Mouse (Mus musculus): Measurements from ENCODE around the gene Polr3g. TPM values are rescaled to one million over a fixed set of nuclear protein-coding genes. Genes with fewer than 3 reads are reported as not detected.
"Not testable (repeated sequence)": the region's sequence is repeated elsewhere in the genome, so short reads cannot be mapped to it uniquely, and the experiment has no call there.

Polr3g gene
- polyA plus RNA-seq, 1 experiment: 5.1 TPM

- no peak for DNase-seq (ENCODE audit: low read depth)
Measured at GRCm38 (mm10) chr13:81630566-81630965, 80.2 kb downstream of the Polr3g start.

- no peak for DNase-seq (ENCODE audit: low read depth)
Measured at GRCm38 (mm10) chr13:81629395-81629794, 81.4 kb downstream of the Polr3g start.

GRCm38 (mm10) chr13:81628631-81629190 lies 82.1 kb downstream of the Polr3g start:
- DNase-seq (ENCODE audit: low read depth): no peak

GRCm38 (mm10) chr13:81627861-81628260 lies 83.0 kb downstream of the Polr3g start:
- not testable (repeated sequence) for DNase-seq (ENCODE audit: low read depth)

Other genes starting within 250 kb of the Polr3g start
- gene Adgrv1, start 77.9 kb downstream of the Polr3g start, polyA plus RNA-seq (2012; rRNA removed): 0.45 and 0.56 TPM in 2 replicates
- gene Lysmd3, start 53.4 kb downstream of the Polr3g start, polyA plus RNA-seq (2012; rRNA removed): 3.3 and 4.8 TPM in 2 replicates
- gene Mblac2, start 328 bp upstream of the Polr3g start, polyA plus RNA-seq (2012; rRNA removed): 4.6 and 6.2 TPM in 2 replicates
- gene Cetn3, start 72.1 kb upstream of the Polr3g start, polyA plus RNA-seq (2012; rRNA removed): 9.4 and 16.4 TPM in 2 replicates